Mouse (Mus musculus) brain, embryonic 14.5 days (tissue): ENCODE data around the gene Aldh1a3. TPM values are rescaled to one million over a fixed set of nuclear protein-coding genes. Genes with fewer than 3 reads are reported as not detected.

Experiments used
- DNase-seq: peaks from one replicate; pipeline ENCODE4 v3.0.0-alpha.2; 2011; ENCODE audit warnings: low read depth
- CTCF ChIP-seq: fragments of 200-500 bp; IDR thresholded peaks from 2 replicates; pipeline ENCODE4 v1.5.1; 2012; ENCODE audit warnings: inconsistent platforms, mild to moderate bottlenecking, moderate library complexity, borderline replicate concordance; ENCODE audit not compliant: insufficient read depth, insufficient read length; ENCODE audit errors: extremely low read depth
- POLR2A ChIP-seq: fragments of 200-500 bp; IDR thresholded peaks from 2 replicates; pipeline ENCODE4 v1.6.1; 2012; ENCODE audit warnings: mild to moderate bottlenecking, inconsistent platforms, borderline replicate concordance; ENCODE audit not compliant: poor library complexity, insufficient read depth, insufficient read length, severe bottlenecking; ENCODE audit errors: extremely low read depth
- polyA plus RNA-seq: library from polyadenylated mRNA; depleted of rRNA; stranded (reverse); fragments of >200 nt; gene quantifications from 2 replicates; pipeline ENCODE4 v1.2.3, GENCODE M21; 2012

Aldh1a3 gene
- polyA plus RNA-seq, 1 experiment: 1.6 TPM

DNA sequence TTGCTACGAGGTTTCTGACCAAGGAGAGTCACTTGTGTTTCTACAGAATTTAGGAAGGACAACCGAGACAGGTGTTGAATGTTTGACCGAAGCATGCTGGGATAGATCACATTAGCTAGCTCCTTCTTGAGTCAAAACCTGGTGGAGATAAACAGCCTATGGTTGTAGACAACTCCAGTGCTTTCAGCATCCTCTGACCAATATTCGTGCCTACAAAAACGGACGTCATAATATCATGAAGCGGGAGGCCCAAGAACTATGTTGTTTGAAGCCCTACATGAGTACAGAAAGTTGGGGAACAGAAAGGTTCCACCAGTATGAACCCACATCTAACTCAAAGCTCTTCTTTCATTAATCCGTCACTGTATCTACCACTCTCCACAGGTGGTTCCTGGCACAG, 42.4 kb downstream of the Aldh1a3 start:
- TF ChIP-seq CTCF (no peak), POLR2A (no peak)
- no peak for DNase-seq

DNA sequence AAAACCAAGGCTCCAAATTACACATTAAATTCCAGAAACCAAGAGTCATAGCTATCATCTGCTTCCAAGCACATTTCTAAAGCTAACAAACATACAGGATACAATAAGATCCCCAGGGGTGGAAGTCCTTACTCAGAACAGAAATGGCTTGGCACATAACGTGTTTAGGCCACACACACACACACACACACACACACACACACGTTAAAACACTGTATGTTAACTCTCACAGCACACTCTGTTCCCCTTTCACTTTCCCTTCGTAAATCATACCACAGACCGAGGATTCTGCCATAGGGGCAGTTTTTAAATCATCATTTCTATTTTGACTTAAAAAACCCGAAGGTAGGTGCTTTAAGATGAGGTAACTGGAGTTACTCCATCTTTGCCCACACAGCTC, 43.1 kb downstream of the Aldh1a3 start:
- TF ChIP-seq CTCF (no peak), POLR2A (no peak)

DNA sequence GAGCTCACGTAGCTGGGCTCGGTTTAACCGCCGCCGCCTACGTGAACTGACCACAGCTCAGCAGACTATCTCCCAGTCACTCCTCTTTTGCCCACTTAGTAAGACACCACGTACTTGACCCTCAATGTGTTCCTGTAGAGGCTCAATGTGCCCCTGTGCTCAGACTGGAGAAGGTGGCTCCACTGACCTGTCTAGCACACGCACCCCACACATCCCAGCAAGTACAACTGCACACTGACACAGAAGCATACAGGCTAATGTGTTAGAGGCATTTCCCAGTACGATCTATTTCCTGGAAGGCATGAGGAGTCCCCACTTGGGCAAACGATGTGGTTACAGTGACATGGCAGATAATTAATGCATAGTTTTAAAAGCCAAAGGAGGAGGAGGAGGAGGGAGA, 50.8 kb downstream of the Aldh1a3 start:
- TF ChIP-seq POLR2A: no peak
- TF ChIP-seq CTCF: no peak
- DNase-seq: no peak

More for the DNA sequence above, 43.1 kb downstream of the Aldh1a3 start:
- no peak for DNase-seq

DNA sequence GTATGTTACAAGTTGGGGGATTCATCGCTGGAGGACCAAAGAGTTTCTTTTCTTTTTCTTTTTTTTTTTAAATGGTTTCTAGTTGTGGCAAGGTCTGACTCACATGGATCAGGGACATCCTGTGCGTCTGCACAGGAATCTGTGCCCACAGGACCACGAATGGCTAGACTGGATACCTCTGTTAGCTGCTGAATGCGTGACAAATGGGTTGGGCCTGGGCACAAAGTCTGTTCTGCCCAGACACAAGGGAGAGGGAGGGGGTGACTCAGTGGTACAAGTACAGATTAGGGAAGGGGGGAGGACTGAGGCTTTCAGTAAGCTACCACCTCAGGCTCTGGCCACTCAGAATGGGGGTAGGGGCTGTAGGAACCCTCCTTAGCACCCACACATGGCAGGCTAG, 51.6 kb downstream of the Aldh1a3 start:
- no peak for TF ChIP-seq CTCF
- TF ChIP-seq POLR2A: no peak

DNA sequence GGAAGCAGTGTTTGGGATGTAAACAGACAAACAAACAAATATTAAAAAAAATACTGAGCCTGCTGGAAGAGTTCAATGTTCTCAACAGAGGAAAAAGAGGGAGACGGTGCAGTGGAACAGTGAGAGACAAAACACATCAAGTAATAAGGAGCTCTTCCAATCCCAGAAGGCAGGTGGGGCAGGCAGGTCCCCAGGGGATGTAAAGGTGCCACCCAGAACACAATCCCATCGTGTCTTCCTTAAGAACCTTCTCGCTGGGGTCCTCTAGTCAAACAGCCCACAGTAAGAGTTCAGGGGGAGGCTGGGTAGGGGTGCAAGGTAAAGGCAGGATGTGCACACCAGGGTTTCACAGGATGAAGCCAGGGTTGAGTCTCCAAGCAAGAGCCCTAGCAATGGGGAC, 53.9 kb downstream of the Aldh1a3 start:
- DNase-seq: no peak
- TF ChIP-seq CTCF: no peak
- TF ChIP-seq POLR2A: no peak

More for the DNA sequence above, 51.6 kb downstream of the Aldh1a3 start:
- no peak for DNase-seq

DNA sequence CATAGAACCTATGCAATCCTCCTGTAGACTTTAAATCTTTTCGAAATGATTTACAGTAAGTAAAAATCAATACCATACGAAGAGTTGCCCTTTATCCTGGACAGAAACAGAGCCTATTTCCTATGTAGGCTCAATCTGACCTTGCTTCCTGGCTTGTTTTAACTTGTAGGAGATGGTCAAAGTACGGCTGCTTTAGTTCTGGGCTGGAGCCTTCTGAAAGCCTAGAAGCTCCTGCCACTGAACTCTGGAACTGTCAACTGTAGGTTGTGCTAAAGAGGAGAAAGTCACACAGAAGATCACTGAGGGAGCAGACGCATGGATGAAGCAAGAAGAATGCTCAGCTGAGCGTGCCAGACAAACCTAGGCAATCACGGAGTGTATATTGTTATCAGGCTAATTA, 56.3 kb downstream of the Aldh1a3 start:
- no peak for TF ChIP-seq POLR2A
- TF ChIP-seq CTCF: no peak
- DNase-seq: no peak

DNA sequence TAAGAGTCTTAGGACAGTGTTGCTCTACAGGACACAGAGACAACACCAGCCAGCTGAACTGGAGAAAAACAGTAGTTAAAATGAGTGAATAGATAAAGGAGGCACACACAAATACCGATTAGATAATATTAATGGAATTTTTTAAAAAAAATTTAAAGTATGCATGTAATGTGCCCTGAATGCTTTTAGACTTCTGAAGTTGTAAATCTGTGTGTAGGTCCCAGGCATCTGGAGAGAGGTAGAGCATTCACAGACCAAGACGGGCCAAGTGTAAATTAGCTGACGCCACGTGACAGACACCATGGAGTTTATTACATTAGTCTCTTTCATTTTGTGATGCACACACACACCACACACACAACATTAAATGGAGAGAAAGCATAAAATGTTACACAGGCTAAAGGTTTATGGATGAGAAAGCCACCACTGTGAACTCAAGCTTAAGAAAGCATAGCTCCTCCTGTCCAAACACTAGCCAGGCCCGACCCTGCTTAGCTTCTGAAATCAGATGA, 57.3 kb downstream of the Aldh1a3 start:
- no peak for DNase-seq
- TF ChIP-seq CTCF (no peak), POLR2A (no peak)

DNA sequence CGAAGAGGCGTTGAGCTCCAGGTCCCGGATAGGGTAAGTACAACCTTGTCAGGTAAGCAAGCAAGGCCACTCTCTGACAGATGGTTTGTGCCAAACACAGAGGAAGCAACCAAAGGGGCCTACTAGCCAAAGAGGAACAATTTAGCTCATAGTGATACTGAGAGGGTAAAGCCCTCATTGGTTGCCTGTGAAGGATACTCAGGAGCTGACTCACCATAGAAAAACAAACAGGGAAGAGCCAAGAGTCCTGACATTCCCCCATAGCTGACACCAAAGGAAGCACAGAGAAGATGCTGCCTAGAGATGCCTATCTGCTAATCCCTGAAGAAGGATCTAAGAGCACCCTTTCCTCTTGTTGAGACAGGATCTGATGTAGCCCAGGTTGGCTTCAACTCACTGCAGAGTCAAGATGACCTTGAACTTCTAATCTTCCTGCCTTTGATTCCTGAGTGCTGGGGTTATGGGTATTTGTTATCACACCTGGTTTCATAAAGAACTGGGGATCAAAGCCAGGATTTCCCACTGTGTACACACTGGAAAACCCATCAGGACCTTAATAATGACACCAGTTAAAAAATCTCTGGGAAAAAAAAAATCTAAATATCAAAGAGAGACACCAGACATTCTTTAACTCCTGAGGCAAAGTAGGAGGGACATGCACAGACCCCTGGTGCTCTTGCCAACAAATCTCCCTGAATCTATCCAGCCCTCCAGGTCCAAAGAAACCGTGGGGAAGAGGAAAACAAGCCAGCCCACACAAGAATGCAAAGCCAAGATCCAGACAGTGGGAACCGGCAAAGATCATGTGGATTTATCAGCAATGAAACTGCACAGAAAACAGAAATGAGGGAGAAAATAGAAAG, 58.0 kb downstream of the Aldh1a3 start:
- DNase-seq: peak; percentile 12
- TF ChIP-seq POLR2A: no peak
- TF ChIP-seq CTCF: no peak

DNA sequence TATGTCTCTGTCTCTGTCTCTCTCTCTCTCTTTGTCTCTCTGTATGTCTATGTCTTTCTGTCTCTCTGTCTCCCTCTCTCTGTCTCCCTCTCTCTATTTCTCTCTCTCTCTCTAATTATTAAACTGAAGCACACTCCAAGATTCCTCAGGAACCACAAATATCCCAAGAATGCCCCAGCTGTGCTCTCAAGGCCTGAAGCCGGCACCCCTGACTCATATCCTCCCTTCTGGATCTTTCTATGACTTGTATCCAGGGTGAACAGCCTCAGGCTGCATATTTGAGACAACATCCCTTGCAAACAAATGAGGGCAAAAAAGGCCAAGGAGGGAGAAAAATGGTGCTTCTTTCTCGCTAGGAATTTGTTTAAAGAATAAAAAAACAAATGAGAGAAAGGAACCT, 61.4 kb downstream of the Aldh1a3 start, which contains the start of gene Gm10974:
TSS of gene Gm10974 (plus strand) at position 2 of the 400 bp plus-strand sequence.
- no peak for TF ChIP-seq POLR2A
- no peak for TF ChIP-seq CTCF
- no peak for DNase-seq

DNA sequence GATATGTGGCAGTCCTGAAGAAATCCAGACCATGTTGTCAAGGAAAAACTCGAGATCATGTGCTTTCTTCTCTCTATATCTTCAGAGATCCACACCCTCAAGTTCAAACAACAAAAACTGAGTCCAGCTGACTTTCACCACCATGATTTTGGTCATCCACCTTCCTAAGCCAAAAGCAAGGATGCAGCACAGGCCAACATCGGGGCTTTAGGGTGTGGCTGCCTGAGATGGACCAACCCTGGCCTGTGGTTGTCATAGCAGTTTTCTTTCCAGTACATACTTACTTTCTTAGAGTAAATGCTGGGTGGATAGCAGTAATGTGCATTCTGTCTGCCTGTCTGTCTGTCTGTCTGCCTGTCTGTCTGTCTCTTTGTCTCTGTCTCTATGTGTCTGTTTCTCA, 61.9 kb downstream of the Aldh1a3 start:
- DNase-seq: no peak

DNA sequence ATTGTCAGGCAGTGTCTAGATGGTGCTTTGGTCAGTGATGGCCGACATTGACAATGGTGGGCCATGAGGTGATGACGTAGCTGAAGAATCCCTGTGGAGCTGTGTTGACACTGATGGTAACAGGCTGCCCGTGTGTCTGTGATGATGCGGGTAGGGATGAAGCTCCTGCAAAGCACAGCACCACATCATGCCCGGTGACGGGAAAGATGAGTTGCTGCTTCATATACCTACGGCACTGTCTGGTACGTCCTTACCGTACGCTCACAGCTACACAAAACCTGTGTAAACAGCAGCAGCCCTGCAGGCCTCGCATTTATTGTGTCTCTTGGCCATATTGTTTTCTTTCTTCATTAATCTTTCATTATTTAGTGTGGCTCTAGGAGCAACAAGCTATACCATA, 62.8 kb downstream of the Aldh1a3 start:
- TF ChIP-seq POLR2A: no peak
- no peak for TF ChIP-seq CTCF
- DNase-seq: no peak

More for the DNA sequence above, 61.9 kb downstream of the Aldh1a3 start:
- no peak for TF ChIP-seq CTCF
- no peak for TF ChIP-seq POLR2A

DNA sequence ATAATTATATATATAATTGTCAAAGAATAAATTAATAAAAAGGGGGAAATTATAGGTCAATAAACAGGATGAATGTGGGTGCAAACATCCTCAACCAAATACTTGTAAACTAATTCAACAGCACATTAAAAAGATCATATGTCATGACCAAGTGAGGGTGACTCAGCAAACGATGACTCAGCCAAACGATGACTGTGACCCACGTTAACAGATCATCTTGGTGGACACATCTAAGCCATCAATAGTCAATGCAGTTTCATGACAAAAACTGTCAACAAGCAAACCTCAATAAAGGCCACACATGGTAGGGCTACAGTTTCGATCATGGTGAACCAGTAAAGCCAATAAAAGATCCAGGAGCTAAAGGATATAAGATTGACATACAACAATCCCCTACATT, 68.3 kb downstream of the Aldh1a3 start:
- DNase-seq: no peak
- TF ChIP-seq CTCF (no peak), POLR2A (no peak)
